Mouse (Mus musculus) B cell, adult 2 months (primary cell): ENCODE measurements around the gene 2310033P09Rik.
A peak's percentile ranks its signal among the peaks of the same experiment; 100 is the strongest.

ENCODE experiments used
- DNase-seq, 2 experiments: peaks; one replicate each; pipeline ENCODE4 v3.0.0; 2022

Gene 2310033P09Rik

GRCm38 (mm10) chr11:59230144-59230760, 22.1 kb downstream of the 2310033P09Rik start:
- DNase-seq: peak; percentile 71 to 73

GRCm38 (mm10) chr11:59232797-59233196, 24.7 kb downstream of the 2310033P09Rik start:
- no peak for DNase-seq

GRCm38 (mm10) chr11:59238525-59239427, 30.7 kb downstream of the 2310033P09Rik start:
- DNase-seq: peak; percentile 43 to 52

GRCm38 (mm10) chr11:59239428-59239785, 31.3 kb downstream of the 2310033P09Rik start:
- no peak for DNase-seq

- DNase-seq: no peak
These were observed 31.7 kb downstream of the 2310033P09Rik start for GRCm38 (mm10) chr11:59239796-59240195.

- DNase-seq: no peak
These were observed 33.7 kb downstream of the 2310033P09Rik start for GRCm38 (mm10) chr11:59241841-59242240.

- no peak for DNase-seq
These were observed 35.7 kb downstream of the 2310033P09Rik start for GRCm38 (mm10) chr11:59243856-59244255.

GRCm38 (mm10) chr11:59248101-59248500, 40.0 kb downstream of the 2310033P09Rik start:
- DNase-seq: no peak

- DNase-seq: no peak
These were observed 51.5 kb downstream of the 2310033P09Rik start for GRCm38 (mm10) chr11:59259647-59260046.
